Mouse (Mus musculus): Measurements from ENCODE around the gene Etv4.

DNA sequence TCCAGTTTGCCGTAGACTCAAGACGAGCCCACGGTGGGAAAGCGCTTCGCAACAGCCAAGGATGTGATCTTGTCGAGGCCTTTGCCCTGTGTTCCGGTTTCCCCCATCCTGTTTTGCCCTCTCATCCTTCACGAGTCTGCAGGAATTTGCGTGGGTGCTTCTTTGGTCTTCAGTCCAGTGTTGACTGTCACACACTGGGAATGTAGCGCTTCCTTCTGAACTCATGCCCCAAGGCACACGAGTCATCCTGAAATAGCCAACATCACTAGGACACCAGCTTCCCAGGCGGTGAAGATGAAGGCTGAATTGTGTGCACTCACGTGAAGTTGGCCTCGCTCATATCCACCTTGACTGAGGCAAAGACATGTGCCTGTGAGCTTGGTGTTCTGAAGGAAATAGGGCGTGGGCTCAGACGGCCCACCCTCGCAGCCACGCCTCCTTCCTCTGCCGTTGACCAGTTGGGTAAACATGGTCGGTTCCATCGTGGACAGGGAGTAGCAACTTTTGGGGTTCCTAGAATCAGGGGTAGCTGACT is 65.1 kb downstream of the Etv4 start:
- TF ChIP-seq CTCF (IDR thresholded peaks at IDR 0.05; ENCODE audit: borderline replicate concordance, control insufficient read depth, extremely low read depth, insufficient read depth, low read length, poor library complexity) (no peak), POLR2A (IDR thresholded peaks at IDR 0.05; ENCODE audit: control insufficient read depth, extremely low read depth, insufficient read depth, low read length, poor library complexity) (no peak)

Measured in thymus, adult 2 months (tissue).